Mouse (Mus musculus) CH12.LX (cell line): ENCODE results near the gene Gm20441.

Source experiments
- CTCF ChIP-seq, 2 experiments: IDR thresholded peaks in 1 of 2; conservative IDR thresholded peaks in 1 of 2; 2 replicates each; pipeline ENCODE4 v1.5.1; 2011 to 2012; ENCODE audit warnings: low read depth in 2 of 2, low read length in 2 of 2, improper control_type of control experiment in 1 of 2, inconsistent platforms in 1 of 2, mild to moderate bottlenecking in 1 of 2, moderate library complexity in 1 of 2
- E2F4 ChIP-seq: IDR thresholded peaks from 2 replicates; pipeline ENCODE4 v1.6.1; 2011; ENCODE audit warnings: low read depth, low read length, improper control_type of control experiment; ENCODE audit not compliant: insufficient replicate concordance
- HCFC1 ChIP-seq: IDR thresholded peaks from 2 replicates; pipeline ENCODE4 v1.6.1; 2012; ENCODE audit warnings: low read depth, mild to moderate bottlenecking, inconsistent platforms, low read length, improper control_type of control experiment
- POLR2A ChIP-seq: IDR thresholded peaks from 2 replicates; pipeline ENCODE4 v1.6.1; 2011; ENCODE audit warnings: low read depth, mild to moderate bottlenecking, improper control_type of control experiment, low read length

DNA sequence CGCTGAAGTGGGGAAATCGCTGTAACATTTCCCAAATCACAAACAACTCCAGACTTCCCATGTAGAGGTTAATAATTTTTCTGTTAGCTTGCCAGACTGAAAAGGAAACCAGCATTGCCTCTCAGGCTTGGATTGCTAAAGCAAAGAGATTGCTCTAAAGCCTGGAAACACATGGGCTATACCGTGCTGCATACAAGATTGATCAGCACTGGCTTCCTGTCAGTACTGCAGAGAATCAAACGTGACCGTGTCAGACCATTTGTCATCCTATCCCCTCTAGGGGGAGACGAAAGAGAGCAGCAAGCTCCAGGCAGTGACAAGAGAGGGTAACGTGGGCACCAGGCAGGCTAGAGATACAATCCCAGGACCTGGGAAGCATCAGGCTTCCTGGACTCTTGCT lies 10.0 kb upstream of the Gm20441 start:
- TF ChIP-seq CTCF (conservative IDR thresholded peaks at IDR 0.05 in 1 of 2, IDR thresholded peaks at IDR 0.05 in 1 of 2; ENCODE audit: low read depth in 2 of 2, low read length in 2 of 2) (peak in 1 of 2 experiments; percentile 54; a peak in 2 of 4 replicates), HCFC1 (no peak), E2F4 (no peak), POLR2A (no peak)
